Mouse (Mus musculus) urinary bladder, postnatal 4 days (tissue): ENCODE measurements around the gene Med12l.
"Not testable (repeated sequence)": the region's sequence is repeated elsewhere in the genome, so short reads cannot be mapped to it uniquely, and the experiment has no call there.

Source experiments
- DNase-seq, 2 experiments: peaks; one replicate each; pipeline ENCODE4 v3.0.0; 2021 to 2022; ENCODE audit warnings: low spot score in 2 of 2

Gene Med12l

DNA sequence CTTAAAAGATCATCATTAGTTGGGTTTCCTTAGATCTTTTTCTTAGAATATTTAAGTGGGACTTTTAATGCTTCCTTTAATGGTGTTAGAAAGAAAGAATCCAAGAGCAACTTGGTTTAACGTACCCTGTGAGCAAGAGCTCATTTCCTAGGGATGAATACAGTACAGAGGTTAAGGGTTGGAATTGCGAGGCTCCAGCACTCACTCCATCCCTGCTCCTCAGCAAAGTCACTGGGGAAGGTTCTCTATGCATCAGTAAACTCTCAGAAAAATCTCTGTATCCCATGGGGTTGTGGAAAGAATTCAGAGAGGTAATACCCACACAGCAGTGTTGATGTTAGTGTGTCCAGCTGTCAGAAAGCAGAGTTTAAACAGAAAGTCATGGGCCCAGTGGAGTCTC lies 134.5 kb downstream of the Med12l start:
- no peak for DNase-seq

DNA sequence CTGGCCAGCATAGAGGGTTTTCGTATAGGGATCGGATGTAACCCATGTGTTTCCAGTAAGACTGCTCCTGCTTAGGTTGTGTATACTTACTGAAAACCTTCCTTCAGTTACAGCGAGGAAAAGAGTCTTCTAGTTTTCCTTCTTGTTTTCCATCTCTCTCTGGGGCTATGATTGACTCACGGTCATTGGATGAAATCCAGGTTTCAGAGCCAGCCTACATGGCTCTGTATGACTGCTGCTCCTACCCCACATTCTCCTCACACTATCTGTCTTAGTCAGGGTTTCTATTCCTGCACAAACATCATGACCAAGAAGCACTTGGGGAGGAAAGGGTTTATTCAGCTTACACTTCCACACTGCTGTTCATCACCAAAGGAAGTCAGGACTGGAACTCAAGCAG lies 135.3 kb downstream of the Med12l start:
- not testable (repeated sequence) for DNase-seq

DNA sequence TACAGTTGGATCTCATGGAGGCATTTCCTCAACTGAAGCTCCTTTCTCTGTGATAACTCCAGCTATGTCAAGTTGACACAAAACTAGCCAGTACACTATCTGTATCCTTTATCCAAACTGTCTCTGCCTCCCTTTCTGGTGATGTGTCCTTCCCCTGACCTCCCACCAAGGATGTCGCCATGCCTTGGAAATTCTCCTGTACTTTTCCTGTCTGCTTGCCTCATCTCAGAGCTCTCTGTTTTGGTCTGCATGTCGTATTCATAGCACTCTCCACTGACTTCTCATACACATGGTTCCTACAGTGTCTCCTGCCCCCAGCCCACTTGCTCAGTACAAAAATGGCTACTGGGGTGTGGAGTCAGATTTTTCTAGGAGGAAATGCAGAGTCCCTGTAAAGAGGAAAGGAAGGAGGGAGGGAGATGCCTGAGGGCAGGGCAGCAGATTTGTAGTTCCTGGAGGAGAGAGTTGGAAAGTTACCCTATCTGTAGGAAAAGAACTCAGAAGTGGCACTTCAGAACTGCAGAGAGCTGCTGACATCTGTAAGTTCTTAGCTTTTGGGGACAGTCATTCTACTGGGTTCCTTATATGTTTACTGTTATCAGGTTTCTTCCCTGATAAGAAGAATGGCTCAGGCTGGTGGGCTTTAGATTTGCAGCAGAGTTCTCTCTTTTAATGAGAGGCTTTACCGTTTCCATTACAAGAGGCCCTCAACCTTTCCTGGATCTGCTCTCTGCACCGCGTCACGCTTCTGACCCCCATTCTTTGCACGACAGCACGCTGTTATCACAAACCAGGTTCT lies 136.1 kb downstream of the Med12l start:
- no peak for DNase-seq

DNA sequence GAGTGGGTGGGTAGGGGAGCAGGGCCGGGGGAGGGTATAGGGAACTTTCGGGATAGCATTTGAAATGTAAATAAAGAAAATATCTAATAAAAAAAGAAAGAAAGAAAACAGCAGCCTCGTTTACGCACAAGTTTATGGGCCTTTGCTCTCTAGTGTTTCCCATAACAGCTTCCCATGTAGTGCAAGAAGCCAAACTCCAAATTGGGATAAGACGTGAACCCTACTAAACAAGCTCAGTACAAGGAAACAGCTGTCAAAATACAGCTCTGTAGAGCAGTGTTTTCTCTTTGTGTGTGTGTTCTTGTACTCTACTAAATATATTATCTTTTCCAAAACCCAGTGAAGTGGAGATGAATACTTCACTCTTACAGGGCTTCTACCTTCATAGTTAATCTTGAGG lies 139.6 kb downstream of the Med12l start:
- DNase-seq, result no peak

DNA sequence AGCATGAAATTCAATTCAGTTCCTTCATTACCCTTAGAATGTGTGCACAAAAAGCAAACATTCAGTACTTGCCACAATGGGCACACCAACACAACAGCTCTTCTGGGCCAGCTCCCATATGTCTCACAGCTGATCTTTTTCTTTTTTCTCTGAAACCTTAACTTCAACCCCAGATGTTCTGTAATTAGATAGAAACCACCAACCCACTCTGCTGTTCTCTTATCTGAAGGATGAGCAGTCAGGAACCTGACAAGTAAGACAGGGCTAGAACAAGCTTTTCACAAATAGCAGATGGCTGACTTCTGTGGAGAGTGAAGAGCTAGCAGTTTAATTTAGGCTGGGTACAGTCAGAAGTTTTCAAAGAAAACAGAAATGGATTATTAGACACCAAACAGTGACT lies 144.0 kb downstream of the Med12l start:
- no peak for DNase-seq

DNA sequence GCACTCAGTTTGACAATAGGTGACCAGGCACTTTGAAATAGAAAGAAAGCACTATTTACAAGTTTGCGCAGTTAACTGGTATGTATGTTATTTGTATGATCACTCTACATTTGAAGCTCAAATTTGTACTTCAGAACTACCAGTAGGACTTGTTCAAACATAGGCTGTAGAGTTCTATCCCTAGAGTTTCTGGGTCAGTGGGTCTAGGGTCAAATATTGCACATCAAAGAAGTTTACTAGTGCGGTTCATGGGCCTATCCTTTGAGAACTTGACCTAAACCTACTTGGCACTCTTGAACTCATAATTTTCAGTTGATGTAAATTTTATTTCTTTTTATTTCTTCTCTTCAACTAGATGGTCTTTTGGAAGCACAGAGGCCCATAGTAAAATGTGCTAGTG lies 145.0 kb downstream of the Med12l start:
- no peak for DNase-seq

DNA sequence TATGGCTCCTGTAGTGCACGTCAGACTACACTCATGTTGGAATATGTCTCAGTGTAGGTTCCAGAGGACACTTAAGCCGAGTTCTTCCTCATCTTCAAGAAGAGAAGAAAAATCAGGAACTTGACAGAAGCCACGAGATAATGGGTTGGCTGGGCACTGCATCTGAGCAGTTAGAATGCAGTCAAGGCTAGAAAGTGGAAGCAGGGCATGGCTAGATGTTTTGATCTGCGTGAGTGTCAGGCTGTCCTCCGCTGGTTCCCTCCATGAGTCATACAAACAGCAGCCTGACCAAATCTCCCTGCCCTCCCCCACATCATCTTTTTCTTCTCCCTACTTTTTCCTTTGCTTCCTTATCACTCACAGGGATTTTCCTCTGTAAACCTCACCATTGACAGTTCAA lies 147.8 kb downstream of the Med12l start, which contains the start of gene P2ry14:
Gene P2ry14, minus strand, starts transcription at position 195 of the 400 bp plus-strand sequence.
- DNase-seq, result no peak

DNA sequence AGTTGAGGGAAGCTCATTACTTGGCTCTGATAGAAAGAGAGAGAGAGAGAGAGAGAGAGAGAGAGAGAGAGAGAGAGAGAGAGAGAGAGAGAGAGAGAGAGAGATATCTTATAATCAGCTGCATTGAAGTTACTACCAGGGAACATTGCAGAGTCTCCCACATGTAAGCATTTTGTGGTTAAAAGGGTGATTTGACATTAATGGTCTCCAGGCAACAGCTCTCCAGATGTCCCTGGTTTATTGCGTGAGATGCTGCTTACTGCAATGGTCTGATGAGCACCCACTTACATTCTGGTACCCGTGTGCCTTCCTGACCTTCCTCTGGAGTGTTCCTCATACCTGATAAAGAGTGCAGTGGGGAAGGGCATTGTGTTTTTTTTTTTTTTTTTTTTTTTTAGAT lies 149.3 kb downstream of the Med12l start:
- no peak for DNase-seq

DNA sequence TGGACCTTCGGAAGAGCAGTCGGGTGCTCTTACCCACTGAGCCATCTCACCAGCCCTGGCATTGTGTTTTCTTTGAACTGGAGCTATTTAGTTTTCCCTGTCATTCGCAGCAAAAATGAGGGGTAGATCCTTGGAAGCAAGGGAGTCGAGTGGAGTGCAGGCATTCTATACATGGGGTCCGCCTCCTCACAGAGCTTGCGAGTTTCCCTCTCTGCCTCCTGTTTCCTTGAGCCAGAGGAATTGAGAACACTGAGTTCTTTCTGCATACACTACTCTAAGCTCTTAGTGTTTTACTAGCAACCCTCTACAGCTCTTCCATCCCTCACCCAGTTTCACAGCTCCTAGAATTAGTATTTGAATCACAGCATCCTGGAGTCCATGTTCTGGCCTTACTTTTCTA lies 149.8 kb downstream of the Med12l start:
- DNase-seq, result no peak

DNA sequence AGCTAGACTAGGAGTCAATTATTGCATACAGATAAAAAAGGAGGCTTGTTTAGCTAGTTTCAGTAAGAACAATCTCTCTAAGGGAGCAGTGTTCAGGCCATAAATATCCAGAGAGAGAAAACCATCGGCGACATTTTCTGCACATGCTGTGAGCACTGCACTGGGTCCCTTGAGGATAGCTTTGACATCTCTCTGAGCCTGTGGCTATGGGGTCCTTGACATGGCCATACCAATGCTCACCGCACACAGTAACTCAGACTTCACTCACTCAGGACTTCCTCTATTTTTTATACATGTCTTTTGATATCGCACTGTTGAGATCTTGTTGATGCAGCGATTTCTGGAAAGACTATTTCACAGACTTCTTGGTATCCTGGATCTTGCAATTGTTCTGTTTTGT lies 151.4 kb downstream of the Med12l start:
- DNase-seq, result no peak

DNA sequence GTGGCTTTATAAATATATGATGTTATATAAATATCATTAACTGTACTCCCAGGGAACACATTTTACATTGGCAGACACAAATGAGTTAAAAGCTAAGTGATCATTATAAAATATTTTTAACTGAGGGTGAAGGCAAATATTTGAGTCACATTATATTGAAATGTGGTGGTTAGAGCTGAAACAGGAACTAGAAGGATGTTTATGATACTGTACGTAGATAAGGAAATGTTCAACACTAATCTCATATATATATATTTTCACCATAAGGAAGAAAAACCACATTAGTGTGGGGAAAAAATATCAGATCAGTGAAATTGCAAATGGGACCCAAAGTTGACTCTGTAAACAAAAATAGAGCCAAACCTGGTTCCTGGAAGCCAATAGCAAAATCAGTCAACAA lies 154.8 kb downstream of the Med12l start:
- DNase-seq, result no peak

DNA sequence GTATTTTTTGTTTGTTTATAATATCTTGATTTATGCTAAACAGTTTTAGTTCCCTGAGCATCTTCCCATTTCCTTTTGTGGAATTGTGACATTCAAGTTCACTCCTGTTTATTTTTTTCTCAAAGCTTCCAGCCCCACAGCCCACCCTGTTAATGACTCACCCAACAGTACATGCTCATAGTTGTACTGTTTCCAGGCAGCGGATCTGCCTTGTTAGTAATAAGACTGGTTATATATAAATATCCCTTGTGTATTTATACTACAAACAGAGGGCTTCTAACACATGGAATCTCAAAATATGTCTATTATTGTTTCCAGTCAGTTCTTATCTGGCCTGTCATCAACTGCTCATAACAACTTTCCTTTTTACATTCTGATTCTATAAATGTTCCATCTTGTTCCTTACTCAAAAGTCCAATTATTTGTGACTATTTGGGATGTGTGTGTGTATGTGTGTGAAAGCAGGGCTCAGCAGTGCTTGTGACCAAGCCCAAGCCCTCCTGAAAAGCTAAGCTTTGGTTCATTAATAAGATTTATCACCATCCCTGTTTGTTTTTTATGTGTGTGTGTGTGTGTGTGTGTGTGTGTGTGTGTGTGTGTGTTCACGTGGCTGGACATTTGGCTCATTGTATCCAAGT lies 161.9 kb downstream of the Med12l start:
- DNase-seq, result no peak

DNA sequence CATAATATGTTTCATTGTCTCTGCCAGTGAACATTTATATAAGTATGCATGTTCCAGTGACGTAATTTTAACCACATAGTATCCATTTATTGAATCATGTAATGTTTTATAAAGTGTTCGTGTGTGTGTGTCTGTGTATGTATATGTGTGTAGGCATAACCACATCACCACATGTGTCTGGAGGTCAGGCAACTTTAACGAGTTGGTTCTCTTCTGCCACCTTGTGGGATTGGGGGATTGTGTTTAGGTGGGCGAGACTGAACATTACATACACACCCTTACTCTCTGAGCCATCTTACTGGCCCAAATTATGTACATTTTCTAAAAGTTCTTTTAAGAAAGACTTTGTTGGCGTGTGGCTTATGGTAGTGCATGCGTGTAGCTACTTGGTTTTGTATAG lies 162.9 kb downstream of the Med12l start:
- DNase-seq, result no peak

DNA sequence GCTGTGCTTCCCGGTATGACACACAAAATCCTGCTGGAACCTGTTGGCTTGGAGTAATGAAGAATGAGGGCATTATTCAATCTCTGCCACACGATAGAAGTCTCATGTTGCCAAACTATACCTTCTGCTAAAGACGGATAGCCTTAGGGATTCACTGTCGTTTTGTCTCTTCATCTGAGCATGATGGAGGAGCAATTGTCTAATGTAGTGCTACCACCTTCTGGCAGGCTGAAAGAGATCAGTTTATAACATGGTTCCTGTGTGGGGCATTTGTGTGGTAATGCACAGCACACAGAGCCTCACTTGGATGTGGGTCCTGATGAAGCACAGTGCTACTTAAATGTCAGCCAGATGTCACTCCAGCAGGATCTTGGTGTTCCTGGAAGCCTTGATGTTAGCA lies 163.6 kb downstream of the Med12l start:
- no peak for DNase-seq

DNA sequence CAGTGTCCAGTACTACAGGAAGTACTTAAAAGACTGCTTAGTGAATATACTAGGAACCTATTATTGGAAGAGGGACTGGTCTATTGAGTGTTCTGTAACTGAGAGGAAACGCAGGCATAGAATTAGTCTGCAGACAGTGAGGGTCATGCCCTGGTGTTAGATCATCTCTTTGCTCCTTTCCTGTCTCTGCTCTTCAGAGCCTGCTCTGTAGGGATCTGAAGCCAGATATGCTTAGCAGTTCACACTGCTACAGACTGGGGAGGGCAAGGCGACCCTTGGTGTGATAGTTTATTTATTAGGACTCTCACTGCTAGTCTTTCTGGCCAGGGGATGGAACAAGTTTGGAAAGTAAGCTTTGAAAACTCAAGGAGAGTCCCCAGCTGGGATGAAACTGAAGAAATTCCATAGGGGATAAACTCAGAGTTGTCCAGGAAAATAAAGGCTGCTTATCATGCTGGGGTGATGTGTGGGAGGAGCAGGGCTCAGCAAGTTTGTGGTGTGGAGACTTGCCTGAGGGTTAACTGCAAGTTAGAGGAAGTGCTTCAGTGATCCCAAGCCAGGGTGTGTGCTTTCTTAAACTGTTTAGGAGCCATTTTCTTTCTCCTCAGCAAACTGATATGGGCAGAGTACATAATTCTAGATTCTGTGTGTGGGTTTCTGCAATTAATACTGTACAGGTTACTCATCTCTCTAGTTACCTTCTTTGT lies 164.4 kb downstream of the Med12l start:
- DNase-seq, result no peak

DNA sequence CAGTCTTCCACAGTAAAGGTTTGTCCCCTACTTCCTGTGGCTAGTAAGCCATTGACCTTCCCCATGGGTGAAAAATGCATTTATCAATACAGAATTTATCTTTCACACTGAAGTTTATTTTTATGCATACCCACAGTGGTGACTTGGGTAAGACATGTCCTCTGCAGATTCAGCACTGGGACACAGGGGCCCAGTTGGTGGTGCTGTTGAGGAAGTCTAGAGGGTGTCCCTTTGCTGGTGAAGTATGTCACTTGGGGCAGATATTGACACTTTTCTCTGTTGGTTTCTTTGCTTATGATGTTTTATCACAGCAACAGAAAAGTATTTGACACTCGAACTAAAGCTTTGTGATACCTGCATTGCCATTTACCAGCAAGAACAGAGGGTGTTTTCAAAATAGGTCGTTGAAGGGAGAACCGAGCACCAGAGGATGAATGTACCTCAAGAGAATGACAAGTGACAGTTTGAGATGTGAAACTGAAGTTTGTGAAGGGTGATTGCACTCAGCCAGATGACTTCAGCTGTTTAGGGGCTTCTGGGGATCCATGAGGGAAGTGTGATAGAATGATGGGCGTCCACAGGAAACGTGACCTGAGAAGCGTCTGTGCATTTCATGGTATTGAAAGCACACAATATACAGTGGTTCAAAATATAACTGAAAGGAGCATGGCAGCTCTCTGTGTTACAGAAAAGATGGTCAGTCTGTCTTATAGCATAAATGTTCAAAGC lies 169.0 kb downstream of the Med12l start:
- no peak for DNase-seq

DNA sequence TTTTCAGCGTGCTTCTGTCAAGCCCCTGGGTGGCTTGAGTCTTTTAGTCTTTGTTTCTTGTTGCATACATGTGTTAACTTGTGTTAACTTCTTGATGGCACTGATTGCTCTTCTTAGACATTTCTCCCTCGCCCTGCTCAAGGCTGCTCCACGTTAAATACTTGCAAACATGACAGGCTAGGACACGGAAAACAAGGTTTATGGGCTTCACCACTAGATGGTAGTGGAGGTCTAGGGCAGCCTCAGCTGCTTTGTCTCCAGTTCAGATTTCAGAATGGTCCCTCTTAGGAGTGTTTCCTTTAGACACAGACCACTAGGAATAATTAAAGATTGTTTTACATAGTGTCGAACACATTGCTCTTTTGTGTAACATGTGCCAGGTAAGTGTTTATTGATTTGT lies 169.6 kb downstream of the Med12l start:
- DNase-seq, result no peak

DNA sequence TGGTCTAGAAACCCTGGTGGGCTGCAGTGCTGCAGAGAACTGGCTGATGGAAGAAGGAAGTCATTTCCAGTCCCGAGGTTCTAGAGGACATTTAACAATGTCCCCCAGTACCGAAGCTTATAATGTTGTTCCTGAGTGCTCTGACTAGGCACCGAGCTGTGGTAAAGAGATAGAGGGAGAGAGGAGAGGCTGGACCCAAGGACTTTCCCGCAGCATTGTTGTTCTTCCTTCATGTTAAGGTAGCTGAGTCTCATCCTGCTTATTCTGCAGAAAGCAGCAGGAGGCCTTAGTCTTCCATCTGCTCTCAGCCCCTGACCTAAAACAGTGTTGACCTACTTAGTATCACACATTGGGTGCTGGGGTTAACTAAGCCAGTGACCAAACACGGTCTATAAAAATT lies 171.2 kb downstream of the Med12l start:
- DNase-seq, result no peak

DNA sequence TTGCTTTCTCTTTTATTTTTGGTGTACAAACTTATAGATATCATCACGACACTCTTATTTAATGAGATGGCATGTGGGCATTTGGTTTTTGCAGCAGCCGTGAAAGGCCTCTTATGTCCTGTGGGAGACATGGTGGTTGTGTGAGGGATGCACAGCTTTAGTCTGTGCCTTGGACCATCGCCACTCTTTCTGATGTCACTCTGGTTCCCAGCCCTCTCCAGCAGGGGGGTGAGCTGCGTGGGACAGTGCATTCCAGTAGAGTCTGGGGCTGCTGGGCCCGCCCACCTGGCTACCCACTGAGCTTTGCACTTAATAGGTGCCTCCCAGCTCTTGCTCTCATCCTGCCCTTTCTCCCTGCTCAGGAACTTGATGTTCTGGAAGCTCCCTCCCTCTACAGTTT lies 175.5 kb downstream of the Med12l start:
- no peak for DNase-seq

DNA sequence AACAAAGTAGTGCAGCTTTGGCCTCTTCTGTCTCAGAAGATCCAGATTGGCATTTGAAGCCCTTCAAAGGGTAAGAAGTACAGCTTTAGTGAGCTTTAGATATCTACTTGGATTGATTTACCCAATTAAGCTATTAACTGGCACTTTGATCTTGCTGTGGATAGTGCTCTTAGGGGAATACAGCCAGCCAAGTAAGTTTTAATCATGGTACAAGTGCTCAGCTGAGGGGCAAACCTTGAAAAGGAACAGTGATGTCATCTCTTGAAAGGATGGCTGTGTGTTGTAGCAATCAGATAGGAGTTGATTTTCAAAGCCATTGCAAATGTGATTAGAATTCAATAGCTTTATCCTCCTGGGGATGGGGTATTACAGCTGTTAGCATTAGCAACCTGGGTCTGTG lies 176.5 kb downstream of the Med12l start:
- DNase-seq, result no peak

DNA sequence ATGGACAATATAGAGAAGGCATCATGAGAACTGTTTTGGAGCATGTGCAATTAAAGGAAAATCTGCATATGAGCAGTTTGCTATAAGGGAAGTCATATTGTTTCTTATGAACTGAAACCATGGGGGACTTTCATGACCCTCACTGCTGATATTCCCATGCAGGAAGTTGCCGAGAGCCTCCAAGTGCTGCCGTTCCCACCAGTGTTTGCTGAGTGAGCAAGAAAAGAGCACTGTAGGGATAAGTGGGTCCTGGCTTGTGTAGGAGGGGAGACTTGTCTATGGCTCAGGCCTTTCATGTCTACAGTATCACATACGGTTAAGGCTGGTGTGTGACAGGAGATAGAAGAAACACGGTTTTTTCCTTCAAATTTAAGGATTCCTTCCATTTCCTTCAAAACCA lies 180.0 kb downstream of the Med12l start:
- no peak for DNase-seq

DNA sequence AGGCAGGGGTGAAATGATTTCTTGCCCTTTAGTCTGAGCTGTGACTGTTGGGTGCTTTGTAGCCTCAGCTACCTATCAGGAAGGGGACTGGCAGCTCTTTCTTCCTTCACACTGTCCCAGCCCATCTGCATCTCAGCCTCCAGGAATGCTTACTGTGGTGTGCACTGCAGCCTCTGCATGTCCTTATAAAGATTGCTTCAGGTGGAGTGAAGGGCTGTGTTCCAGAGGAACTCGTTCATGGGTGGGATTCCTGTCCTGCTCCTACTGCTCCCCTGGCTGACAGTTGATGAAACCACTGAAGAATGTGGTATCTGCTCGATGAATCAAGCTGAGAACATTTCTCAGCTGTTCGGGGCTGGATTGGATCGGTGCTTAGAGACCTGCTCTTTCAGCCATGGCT lies 181.7 kb downstream of the Med12l start:
- no peak for DNase-seq
